Mouse (Mus musculus) brown adipose tissue, adult 24 weeks (tissue): ENCODE results near the gene Bicdl2. TPM values are rescaled to one million over a fixed set of nuclear protein-coding genes. Genes with fewer than 3 reads are reported as not detected.
A peak's percentile ranks its signal among the peaks of the same experiment; 100 is the strongest.

Experiments
- H3K27ac ChIP-seq: fragments of 200-500 bp; replicated peaks from 2 replicates; pipeline ENCODE4 v1.5.1; 2012; ENCODE audit warnings: low read depth, mild to moderate bottlenecking, low read length
- H3K4me1 ChIP-seq: fragments of 200-500 bp; 2 replicates; pipeline ENCODE4 v1.6.1; 2012; ENCODE audit warnings: low read length, mixed read lengths; ENCODE audit not compliant: control insufficient read depth, insufficient read depth, insufficient read length
- H3K4me3 ChIP-seq: fragments of 200-500 bp; 2 replicates; pipeline ENCODE4 v1.5.1; 2012; ENCODE audit warnings: low read depth, mild to moderate bottlenecking, low read length, moderate library complexity; ENCODE audit not compliant: insufficient read depth
- polyA plus RNA-seq: library from polyadenylated mRNA; stranded (reverse); fragments of >200 nt; gene quantifications from 2 replicates; pipeline ENCODE4 v1.2.4, GENCODE M21; 2012; ENCODE audit not compliant: missing spikeins, insufficient read depth, insufficient read length

The Bicdl2 gene
- not detected in 2 replicates for polyA plus RNA-seq

DNA sequence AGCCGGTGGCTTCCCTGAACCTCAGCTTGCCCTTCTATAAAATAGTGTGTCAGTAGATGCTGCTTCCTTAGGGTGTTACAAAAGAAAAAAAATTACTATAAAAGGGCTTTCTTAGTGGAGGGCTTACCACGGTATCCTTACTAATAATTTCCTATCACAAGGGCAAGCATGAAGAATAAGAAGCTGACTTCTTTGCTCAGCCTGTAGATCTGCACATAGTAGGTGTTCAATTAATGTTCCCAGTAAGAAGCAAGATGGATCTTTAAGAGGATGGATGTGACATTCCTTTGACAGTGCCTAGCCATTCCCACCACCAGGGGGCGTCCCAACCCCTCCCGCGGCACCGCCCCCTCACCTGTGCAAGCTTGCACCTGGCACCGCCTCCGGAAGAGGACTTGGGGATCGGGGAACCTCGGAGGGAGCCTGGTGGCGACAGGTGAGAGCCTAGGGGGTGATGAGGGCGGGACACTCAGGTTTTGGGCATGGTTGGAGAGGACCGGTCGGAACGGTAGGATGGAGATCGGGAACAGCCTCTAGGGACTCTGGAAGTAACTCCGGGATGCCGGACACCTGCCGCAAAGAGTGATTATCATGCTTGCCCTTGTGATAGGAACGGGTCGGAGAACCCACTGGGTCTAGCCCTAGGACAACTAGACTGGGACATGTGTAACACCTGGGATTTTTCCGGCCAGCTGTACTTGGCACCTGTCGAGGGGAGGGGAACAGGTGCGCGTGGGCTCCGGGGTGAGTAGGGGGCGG is at the start of gene Bicdl2:
Bicdl2 (plus strand) TSS at position 390 of the 759 bp plus-strand sequence.
- H3K4me3 ChIP-seq, result no peak within 1 kb of the TSS
- no peak within 1 kb of the TSS for H3K27ac ChIP-seq
- H3K4me1 ChIP-seq, result no peaks in the 10 kb centered on the region

DNA sequence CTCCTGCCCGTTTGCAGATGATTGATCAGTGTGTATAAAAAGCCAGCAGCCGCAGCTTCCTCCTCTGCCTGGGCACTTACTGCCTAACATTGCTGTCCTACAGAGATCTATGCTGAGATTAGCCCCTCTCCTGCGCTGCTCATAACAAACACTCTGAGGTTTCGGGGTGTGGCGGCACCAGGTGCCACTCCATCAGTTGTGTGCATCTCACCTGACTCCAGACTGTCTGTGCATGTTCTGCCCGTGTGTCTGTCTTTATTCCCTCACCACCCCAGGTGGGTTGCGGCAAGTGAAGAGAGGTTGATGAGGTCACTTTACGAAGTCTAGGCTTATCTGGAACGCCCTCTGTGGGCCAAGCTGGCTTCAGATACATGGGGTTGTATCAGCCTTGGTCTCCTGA is 43.2 kb upstream of the Bicdl2 start:
- no peak overlapping the region for H3K4me3 ChIP-seq
- H3K27ac ChIP-seq, result no peak overlapping the region
- no peaks in the 10 kb centered on the region for H3K4me1 ChIP-seq

DNA sequence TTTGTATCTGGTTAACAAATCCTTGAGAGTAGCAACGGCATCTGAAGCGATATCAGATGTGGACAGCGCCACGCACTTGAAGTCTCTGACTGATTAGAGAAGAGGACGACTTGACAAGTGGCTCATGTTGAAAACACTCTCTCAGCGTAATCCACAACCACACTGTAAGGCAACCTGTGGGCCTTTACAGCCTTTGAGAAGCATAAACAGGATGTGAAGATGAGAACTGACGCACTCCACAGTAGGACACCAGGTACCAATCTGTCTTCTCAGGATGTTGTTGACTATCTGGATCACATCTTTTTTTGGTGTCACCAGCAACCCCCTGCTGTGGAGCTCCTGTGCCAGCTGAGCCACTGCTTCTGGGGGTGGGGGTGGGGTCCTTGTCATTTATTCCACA is 40.0 kb upstream of the Bicdl2 start:
- Histone ChIP-seq H3K4me3 (no peak overlapping the region), H3K4me1 (no peaks in the 10 kb centered on the region), H3K27ac (no peak overlapping the region)

DNA sequence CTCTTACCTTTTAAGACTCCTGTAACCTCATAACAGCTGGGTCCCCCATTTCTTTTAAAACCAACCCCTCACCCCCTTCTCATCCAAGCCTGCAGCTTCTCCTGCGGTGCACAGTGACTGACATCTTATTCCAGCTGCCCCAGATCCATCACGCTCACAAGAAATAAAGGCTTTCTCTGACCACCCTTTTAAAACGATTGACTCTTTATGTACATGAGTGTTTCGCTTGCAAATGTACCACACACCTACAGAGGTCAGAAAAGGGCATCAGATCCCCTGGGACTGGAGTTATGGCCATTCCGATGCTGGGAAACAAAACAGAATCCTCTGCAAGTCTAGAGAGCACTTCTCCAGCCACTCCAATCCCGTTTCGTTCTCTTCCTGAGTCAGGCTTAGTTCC is 32.5 kb upstream of the Bicdl2 start:
- no peak overlapping the region for H3K4me3 ChIP-seq
- H3K27ac ChIP-seq, result no peak overlapping the region
- no peaks in the 10 kb centered on the region for H3K4me1 ChIP-seq

DNA sequence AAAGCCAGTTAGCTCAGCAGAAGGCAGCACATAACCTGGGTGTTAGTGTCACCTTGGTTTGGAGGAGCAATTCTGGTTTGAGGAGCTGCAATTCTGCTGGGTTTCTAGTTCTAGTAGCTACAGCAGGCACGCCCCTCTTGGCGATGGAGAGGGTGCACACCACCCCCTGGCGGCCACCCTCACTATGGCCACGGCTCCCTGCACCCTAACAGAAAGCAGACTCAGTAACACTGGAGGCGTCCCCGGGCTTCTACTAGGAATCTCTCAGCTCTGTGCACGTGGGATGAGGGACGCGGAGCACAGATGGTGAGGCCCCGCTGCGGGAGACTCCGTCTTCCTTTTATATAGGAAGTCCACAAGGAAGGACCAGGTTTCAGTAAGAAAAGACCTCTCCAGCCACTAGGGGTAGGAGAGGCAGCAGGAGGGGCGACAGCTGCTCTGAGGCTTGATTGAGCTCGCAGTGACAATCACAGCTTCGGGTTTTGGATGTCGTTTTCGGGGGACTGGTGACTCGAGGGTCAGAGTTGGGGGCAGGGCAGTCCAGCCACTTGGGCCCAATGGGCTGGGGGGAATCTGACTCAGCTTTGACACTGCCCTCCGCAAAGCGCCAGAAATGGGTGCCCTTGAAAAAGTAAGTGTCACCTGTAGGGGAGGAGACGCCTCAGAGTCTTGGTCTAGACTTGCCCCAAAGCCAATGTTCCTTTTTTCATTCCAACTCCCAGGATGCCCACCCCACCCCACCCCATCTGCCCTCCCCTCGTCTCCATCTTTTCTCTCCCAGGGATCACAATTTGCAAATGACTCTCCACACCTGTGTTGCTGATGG is 29.9 kb upstream of the Bicdl2 start:
- Histone ChIP-seq H3K4me3 (no peak overlapping the region), H3K27ac (no peak overlapping the region), H3K4me1 (no peaks in the 10 kb centered on the region)

DNA sequence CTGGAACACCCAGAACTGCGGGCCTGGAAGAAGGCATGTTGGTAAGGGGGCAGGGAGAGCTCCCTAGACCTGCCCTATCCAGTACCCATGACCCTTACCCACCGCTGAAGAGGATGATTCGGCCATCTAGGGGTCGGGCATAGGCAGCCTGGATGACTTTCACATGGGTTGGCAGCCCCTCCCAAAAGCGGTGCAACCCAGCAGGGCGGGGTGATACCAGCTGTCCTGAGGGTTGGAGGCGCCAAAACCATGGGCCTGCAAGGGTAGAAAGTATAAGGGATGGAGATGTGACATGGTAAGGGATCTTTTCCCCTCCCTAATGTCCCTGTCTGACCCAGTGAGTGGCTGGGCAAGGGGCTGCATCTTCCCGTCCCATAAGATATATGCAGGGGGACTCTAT is 29.1 kb upstream of the Bicdl2 start:
- H3K4me3 ChIP-seq, result no peak overlapping the region
- no peaks in the 10 kb centered on the region for H3K4me1 ChIP-seq
- no peak overlapping the region for H3K27ac ChIP-seq

DNA sequence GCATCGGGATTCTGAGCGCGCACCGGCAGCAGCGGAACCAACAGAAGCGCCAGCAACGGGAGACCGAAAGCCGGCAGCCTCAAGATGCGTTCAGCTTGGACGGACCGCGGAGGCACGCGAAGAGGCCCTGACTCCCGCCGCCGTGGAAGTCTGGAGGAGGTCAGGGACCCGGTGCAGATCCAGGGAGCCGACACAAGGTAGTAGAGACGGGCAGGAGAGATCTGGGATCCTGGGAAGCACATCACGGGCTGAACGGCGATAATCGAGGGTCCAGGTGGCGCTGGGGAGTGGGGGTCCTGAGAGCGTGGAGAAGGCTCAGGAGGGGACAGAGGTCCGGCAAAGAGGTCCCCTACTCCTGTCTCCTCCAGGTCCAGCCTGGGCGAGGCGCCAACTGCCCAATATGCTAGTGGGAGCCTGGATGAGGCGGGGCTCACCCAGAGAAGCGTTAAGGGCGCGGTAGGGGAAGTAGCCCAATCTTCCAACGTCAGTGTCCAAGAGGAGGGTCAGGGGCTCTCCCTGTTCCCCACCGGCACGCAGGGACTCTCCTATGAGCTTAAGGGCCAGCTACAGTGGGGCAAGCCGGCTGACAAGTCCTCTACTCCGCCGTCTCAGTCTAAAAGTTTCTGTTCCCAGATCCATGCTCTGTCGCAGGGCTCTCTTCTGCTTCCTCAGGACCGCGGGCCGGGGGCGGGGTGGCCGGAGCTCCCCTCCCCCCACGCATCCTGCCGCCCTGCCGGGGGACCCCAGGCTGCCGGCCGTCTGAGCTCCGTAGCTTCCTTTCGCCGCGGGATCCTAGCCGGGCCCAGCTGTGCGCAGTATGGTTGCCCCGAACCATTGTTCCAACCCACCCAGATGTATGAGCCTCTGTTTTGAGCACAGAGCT is 15.5 kb upstream of the Bicdl2 start, which contains the start of gene Mmp25:
Mmp25 (minus strand) TSS at position 665 of the 883 bp plus-strand sequence.
- Histone ChIP-seq H3K27ac (no peak within 1 kb of the TSS), H3K4me3 (peak within 1 kb of the TSS; percentile 58), H3K4me1 (no peaks in the 10 kb centered on the region)

DNA sequence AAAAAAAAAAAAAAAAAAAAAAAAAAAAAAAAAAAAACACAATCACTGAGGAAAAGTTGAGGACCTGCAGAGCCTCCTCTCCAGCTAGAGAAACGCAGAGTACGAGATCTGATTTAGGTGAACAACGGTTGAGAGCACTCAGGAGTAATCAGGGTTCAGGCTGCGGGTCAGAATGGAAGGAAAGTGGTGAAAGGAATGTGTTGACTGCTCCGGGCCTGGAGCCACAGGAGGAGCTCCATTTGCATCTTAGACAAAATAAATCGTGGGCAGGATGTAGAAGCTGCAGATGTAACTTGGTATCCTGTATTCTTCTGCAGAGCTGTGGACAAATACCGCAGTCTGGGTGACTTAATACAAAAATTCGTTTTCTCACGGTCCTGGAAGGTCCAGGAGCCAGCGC is 14.4 kb upstream of the Bicdl2 start:
- Histone ChIP-seq H3K4me1 (no peaks in the 10 kb centered on the region), H3K4me3 (no peak overlapping the region), H3K27ac (no peak overlapping the region)

DNA sequence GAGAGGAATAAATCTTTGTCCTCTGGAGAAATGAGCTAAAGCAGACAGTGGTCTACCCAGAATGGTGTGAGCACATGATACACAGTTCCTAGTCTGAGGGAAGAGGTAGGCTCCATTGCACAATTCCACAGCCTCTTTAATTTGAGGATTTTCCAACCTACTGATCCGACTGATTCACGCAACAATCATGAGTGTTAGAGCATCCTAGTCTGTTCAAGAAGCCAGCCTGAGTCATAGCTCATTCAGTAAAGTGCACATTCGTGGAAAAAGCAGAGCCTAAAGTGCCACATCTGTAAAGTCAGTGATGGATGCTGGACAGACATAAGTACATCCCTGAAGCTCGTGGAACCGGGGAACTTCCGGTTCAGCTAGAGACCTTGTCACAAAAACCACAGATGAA is 8.9 kb upstream of the Bicdl2 start:
- no peak overlapping the region for H3K27ac ChIP-seq
- no peak overlapping the region for H3K4me3 ChIP-seq
- no peaks in the 10 kb centered on the region for H3K4me1 ChIP-seq

DNA sequence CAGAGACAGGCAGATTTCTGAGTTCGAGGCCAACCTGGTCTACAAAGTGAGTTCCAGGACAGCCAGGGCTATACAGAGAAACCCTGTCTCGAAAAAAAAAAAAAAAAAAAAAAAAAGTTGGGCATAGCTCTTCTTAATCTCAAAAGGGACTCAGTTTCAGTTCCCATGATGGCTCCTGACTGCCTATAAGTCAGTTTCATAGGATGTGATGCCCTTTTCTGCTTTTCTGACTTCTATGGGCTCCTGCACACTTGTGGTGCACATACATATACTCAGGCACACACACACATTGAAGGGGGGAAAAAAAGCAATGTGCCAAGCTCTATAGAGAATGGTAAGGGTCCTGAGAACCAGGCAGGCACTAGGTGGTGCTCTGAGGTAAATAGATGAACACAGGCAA is 7.0 kb upstream of the Bicdl2 start:
- no peak overlapping the region for H3K4me3 ChIP-seq
- no peaks in the 10 kb centered on the region for H3K4me1 ChIP-seq
- H3K27ac ChIP-seq, result no peak overlapping the region

DNA sequence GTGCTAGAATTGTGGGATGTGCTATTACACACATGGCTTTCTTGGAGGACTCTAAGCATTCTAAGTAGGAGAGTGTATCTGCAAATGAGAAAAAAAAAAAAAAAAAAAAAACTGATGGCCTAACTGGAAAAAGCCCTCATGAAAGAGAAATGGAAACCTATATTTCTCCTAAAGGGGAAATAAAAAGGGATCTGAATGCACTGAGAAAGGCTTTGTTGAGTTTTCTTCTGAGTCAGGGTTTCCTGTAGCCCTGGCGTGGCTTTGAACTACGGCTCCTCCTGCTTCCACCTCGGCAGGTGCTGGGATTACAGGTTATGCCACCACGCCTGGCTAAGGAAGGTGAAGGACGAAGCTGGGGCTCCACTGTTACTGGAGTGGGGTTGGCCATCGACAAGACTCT is 6.3 kb upstream of the Bicdl2 start:
- no peaks in the 10 kb centered on the region for H3K4me1 ChIP-seq
- no peak overlapping the region for H3K27ac ChIP-seq
- no peak overlapping the region for H3K4me3 ChIP-seq

DNA sequence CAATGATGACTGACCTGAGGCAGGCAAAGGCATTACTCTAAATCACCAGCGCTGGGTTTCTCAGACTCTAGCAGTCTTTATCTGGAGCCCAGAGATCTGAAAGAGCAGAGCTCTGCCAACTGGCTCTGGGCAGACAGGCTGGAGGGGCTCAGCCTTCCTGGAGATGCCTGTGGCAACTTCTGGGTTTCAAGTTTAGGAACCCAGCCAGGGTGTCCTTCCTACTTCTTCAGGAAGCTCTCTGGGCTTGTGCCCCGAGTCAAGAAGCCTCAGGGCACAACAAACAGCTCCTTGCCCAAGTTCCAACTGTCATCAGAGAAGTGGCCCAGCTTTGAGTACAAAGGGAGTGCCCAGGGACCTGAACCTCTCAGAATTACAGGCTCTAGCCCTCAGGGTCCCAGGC is 5.9 kb upstream of the Bicdl2 start:
- H3K4me1 ChIP-seq, result no peaks in the 10 kb centered on the region
- no peak overlapping the region for H3K27ac ChIP-seq
- H3K4me3 ChIP-seq, result no peak overlapping the region

DNA sequence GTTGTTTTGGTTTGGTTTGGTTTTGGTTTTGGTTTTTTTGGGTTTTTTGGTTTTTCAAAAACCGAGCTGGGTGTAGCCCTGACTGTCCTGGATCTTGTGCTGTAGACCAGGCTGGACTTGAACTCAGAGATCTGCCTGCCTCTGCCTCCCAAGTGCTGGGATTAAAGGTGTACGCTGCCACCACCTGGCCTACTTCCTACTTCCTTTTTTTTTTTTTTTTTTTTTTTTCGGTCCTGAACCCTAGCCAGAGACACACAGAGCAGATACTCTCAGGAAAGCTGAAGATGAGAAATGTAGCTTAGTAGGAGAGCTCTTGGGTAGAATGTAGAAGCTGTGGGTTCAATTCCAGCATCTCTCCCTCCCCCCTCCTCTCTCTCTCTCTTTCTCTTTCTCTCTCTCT is 1.9 kb upstream of the Bicdl2 start:
- no peak overlapping the region for H3K4me3 ChIP-seq
- H3K27ac ChIP-seq, result no peak overlapping the region
- H3K4me1 ChIP-seq, result no peaks in the 10 kb centered on the region

DNA sequence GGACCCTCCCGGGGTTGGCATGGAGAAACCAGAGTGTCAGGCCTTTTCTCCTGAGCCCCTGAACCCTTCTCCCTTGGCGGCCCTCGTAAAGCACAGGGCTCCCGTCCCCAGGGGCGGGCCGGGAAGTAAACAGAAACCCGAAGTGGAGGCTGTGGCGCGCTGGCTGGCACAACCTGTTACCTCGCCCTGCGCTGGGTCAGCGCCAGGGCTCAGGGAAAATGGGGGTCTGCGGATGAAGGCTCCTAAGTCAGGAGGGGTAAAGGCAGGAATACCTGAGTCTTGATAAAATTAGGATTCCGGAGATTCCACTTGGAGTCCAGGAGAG is 532 bp downstream of the Bicdl2 start:
- H3K4me3 ChIP-seq, result no peak overlapping the region
- no peaks in the 10 kb centered on the region for H3K4me1 ChIP-seq
- H3K27ac ChIP-seq, result no peak overlapping the region

DNA sequence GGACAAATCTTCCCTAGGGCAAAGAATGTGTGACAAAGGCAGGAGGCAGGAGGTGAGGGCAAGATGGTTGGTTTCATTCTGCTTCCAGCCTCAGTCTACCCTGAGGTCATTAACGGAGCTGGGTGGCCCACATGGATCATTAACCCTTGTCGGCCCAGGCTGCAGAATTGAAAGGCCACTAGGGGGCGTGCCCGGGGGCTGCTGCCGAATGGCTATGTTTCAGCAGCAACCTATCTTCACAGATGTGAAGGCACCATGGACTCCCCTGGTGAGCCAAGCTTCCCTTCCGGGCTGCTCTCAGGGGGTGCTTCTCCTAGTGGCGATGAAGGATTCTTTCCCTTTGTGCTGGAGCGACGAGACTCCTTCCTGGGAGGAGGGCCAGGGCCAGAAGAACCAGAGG is 1.2 kb downstream of the Bicdl2 start:
- no peak overlapping the region for H3K4me3 ChIP-seq
- H3K27ac ChIP-seq, result no peak overlapping the region
- no peaks in the 10 kb centered on the region for H3K4me1 ChIP-seq
